Mouse (Mus musculus): ENCODE measurements at regions not wholly inside any gene's neighbourhood (a gene's known extent, or its start where the extent isn't known, plus 50 kb on each side); places are given as distances from the start of the nearest gene placed in this dataset.

GRCm38 (mm10) chr3:121104571-121105407 is 66.7 kb downstream of the Rwdd3 start:
- Histone ChIP-seq H3K9me3 (replicated peaks; ENCODE audit: control insufficient read depth, insufficient read depth, low read length, poor library complexity, severe bottlenecking) (peaks cover 12% of the 10 kb centered on the region), H3K4me1 (ENCODE audit: control insufficient read depth, insufficient read depth, low read length) (no peaks in the 10 kb centered on the region), H3K36me3 (ENCODE audit: control insufficient read depth, insufficient read depth, low read length, poor library complexity, severe bottlenecking) (no peaks in the 10 kb centered on the region), H3K9ac (ENCODE audit: low read depth, poor library complexity, severe bottlenecking) (no peak overlapping the region), H3K4me3 (ENCODE audit: low read depth, low read length) (no peak overlapping the region), H3K27me3 (ENCODE audit: control insufficient read depth, insufficient read depth, low read length, poor library complexity, severe bottlenecking) (no peaks in the 10 kb centered on the region), H3K27ac (ENCODE audit: insufficient read depth, low read length) (no peak overlapping the region)
- TF ChIP-seq EP300 (IDR thresholded peaks at IDR 0.05; ENCODE audit: insufficient read depth, low read depth, low read length) (no peak), CTCF (IDR thresholded peaks at IDR 0.05; ENCODE audit: low read depth, low read length) (peak; percentile 80), POLR2A (IDR thresholded peaks at IDR 0.05; ENCODE audit: insufficient read depth, low read length) (no peak)

DNA sequence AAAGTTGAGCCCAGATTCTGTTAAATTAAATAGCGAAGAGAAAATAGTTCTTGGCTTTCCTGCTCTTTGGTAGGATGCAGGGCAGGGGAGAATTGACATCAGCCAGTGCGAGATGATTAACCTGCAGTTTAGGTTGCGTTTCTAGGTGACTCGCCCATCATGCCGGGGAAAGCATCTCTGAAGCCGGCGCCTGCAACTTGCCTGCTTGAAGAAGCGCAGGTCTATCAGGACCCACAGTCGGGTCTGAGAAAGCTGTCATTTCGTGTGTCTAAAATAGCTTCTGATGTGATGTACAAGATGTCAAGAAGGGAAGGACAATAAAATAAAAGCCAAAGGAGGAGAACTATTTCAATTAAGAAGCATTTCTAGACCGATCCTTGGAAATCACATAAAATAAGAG is 68.6 kb downstream of the Rwdd3 start:
- no peak overlapping the region for H3K9ac ChIP-seq (ENCODE audit: low read depth, poor library complexity, severe bottlenecking)
- no peaks in the 10 kb centered on the region for H3K36me3 ChIP-seq (ENCODE audit: control insufficient read depth, insufficient read depth, low read length, poor library complexity, severe bottlenecking)
- H3K9me3 ChIP-seq (replicated peaks; ENCODE audit: control insufficient read depth, insufficient read depth, low read length, poor library complexity, severe bottlenecking), result no peaks in the 10 kb centered on the region

GRCm38 (mm10) chr3:121102120-121102519 is 69.4 kb downstream of the Rwdd3 start:
- Histone ChIP-seq H3K27me3 (ENCODE audit: control insufficient read depth, insufficient read depth, low read length, poor library complexity, severe bottlenecking) (peaks cover 1% of the 10 kb centered on the region; the same call in 1 of the 2 replicates), H3K36me3 (ENCODE audit: control insufficient read depth, insufficient read depth, low read length, poor library complexity, severe bottlenecking) (no peaks in the 10 kb centered on the region), H3K9me3 (replicated peaks; ENCODE audit: control insufficient read depth, insufficient read depth, low read length, poor library complexity, severe bottlenecking) (no peaks in the 10 kb centered on the region), H3K4me3 (ENCODE audit: low read depth, low read length) (no peak overlapping the region), H3K27ac (ENCODE audit: insufficient read depth, low read length) (no peak overlapping the region), H3K4me1 (ENCODE audit: control insufficient read depth, insufficient read depth, low read length) (no peaks in the 10 kb centered on the region), H3K9ac (ENCODE audit: low read depth, poor library complexity, severe bottlenecking) (no peak overlapping the region)
- TF ChIP-seq EP300 (IDR thresholded peaks at IDR 0.05; ENCODE audit: insufficient read depth, low read depth, low read length) (no peak), CTCF (IDR thresholded peaks at IDR 0.05; ENCODE audit: low read depth, low read length) (no peak), POLR2A (IDR thresholded peaks at IDR 0.05; ENCODE audit: insufficient read depth, low read length) (no peak)

More for the DNA sequence above, 68.6 kb downstream of the Rwdd3 start:
- peaks cover 1% of the 10 kb centered on the region; the same call in 1 of the 2 replicates for H3K27me3 ChIP-seq (ENCODE audit: control insufficient read depth, insufficient read depth, low read length, poor library complexity, severe bottlenecking)
- TF ChIP-seq CTCF (IDR thresholded peaks at IDR 0.05; ENCODE audit: low read depth, low read length) (no peak), EP300 (IDR thresholded peaks at IDR 0.05; ENCODE audit: insufficient read depth, low read depth, low read length) (no peak), POLR2A (IDR thresholded peaks at IDR 0.05; ENCODE audit: insufficient read depth, low read length) (no peak)
- H3K27ac ChIP-seq (ENCODE audit: insufficient read depth, low read length), result no peak overlapping the region
- no peaks in the 10 kb centered on the region for H3K4me1 ChIP-seq (ENCODE audit: control insufficient read depth, insufficient read depth, low read length)
- H3K4me3 ChIP-seq (ENCODE audit: low read depth, low read length), result no peak overlapping the region

GRCm38 (mm10) chr3:121100211-121100860 is 71.2 kb downstream of the Rwdd3 start:
- Histone ChIP-seq H3K9ac (ENCODE audit: low read depth, poor library complexity, severe bottlenecking) (no peak overlapping the region), H3K27me3 (ENCODE audit: control insufficient read depth, insufficient read depth, low read length, poor library complexity, severe bottlenecking) (peaks cover 1% of the 10 kb centered on the region; the same call in 1 of the 2 replicates), H3K4me3 (ENCODE audit: low read depth, low read length) (no peak overlapping the region), H3K36me3 (ENCODE audit: control insufficient read depth, insufficient read depth, low read length, poor library complexity, severe bottlenecking) (no peaks in the 10 kb centered on the region), H3K27ac (ENCODE audit: insufficient read depth, low read length) (no peak overlapping the region), H3K4me1 (ENCODE audit: control insufficient read depth, insufficient read depth, low read length) (no peaks in the 10 kb centered on the region), H3K9me3 (replicated peaks; ENCODE audit: control insufficient read depth, insufficient read depth, low read length, poor library complexity, severe bottlenecking) (no peaks in the 10 kb centered on the region)
- TF ChIP-seq EP300 (IDR thresholded peaks at IDR 0.05; ENCODE audit: insufficient read depth, low read depth, low read length) (no peak), POLR2A (IDR thresholded peaks at IDR 0.05; ENCODE audit: insufficient read depth, low read length) (no peak), CTCF (IDR thresholded peaks at IDR 0.05; ENCODE audit: low read depth, low read length) (no peak)

GRCm38 (mm10) chr3:121093509-121093908 is 78.0 kb downstream of the Rwdd3 start:
- TF ChIP-seq CTCF (IDR thresholded peaks at IDR 0.05; ENCODE audit: low read depth, low read length) (no peak), POLR2A (IDR thresholded peaks at IDR 0.05; ENCODE audit: insufficient read depth, low read length) (no peak), EP300 (IDR thresholded peaks at IDR 0.05; ENCODE audit: insufficient read depth, low read depth, low read length) (no peak)
- no peak overlapping the region for H3K27ac ChIP-seq (ENCODE audit: insufficient read depth, low read length)
- no peaks in the 10 kb centered on the region for H3K9me3 ChIP-seq (replicated peaks; ENCODE audit: control insufficient read depth, insufficient read depth, low read length, poor library complexity, severe bottlenecking)
- H3K36me3 ChIP-seq (ENCODE audit: control insufficient read depth, insufficient read depth, low read length, poor library complexity, severe bottlenecking), result no peaks in the 10 kb centered on the region
- H3K4me1 ChIP-seq (ENCODE audit: control insufficient read depth, insufficient read depth, low read length), result no peaks in the 10 kb centered on the region
- no peaks in the 10 kb centered on the region for H3K27me3 ChIP-seq (ENCODE audit: control insufficient read depth, insufficient read depth, low read length, poor library complexity, severe bottlenecking)
- H3K9ac ChIP-seq (ENCODE audit: low read depth, poor library complexity, severe bottlenecking), result no peak overlapping the region
- H3K4me3 ChIP-seq (ENCODE audit: low read depth, low read length), result no peak overlapping the region

DNA sequence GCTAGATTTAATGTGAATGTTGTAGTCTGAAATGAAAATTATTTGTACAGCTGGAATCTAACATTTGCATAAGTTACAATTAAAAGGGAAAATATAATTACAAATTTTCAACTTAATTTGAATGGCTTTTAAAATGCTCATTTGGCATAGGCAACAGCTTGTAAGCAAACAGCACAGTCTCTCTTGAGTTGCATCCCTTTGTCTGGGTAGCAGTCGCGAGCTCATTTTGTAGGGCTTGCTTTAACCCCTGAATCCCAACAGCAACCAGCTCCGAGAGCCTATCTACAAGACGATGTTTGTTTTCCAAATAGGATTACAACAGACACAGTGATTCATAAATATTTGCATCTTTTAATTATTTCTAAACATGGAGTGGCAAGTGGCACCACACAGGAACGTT is 82.8 kb downstream of the Rwdd3 start:
- no peak overlapping the region for H3K4me3 ChIP-seq (ENCODE audit: low read depth, low read length)
- H3K4me1 ChIP-seq (ENCODE audit: control insufficient read depth, insufficient read depth, low read length), result no peaks in the 10 kb centered on the region
- H3K27me3 ChIP-seq (ENCODE audit: control insufficient read depth, insufficient read depth, low read length, poor library complexity, severe bottlenecking), result no peaks in the 10 kb centered on the region
- H3K9ac ChIP-seq (ENCODE audit: low read depth, poor library complexity, severe bottlenecking), result no peak overlapping the region
- no peak overlapping the region for H3K27ac ChIP-seq (ENCODE audit: insufficient read depth, low read length)
- no peak for TF ChIP-seq CTCF (IDR thresholded peaks at IDR 0.05; ENCODE audit: low read depth, low read length)
- no peaks in the 10 kb centered on the region for H3K9me3 ChIP-seq (replicated peaks; ENCODE audit: control insufficient read depth, insufficient read depth, low read length, poor library complexity, severe bottlenecking)
- H3K36me3 ChIP-seq (ENCODE audit: control insufficient read depth, insufficient read depth, low read length, poor library complexity, severe bottlenecking), result no peaks in the 10 kb centered on the region

All from ES-Bruce4 (cell line).